Mouse (Mus musculus): ENCODE data around the gene Pigm. TPM values are rescaled to one million over a fixed set of nuclear protein-coding genes. Genes with fewer than 3 reads are reported as not detected.

Gene Pigm
- total and polyA plus RNA-seq, 3 experiments: 10.6 to 28.3 (median 19.2) TPM

- no peaks in the 10 kb centered on the region for H3K4me1 ChIP-seq (ENCODE audit: insufficient read depth, low read depth, low read length)
- TF ChIP-seq CTCF (IDR thresholded peaks at IDR 0.05; ENCODE audit: low read depth, low read length) (no peak), TAL1 (conservative IDR thresholded peaks at IDR 0.05; ENCODE audit: low read depth, low read length) (no peak), POLR2AphosphoS5 (IDR thresholded peaks at IDR 0.05; ENCODE audit: insufficient replicate concordance, low read depth, low read length) (no peak), GATA2 (IDR thresholded peaks at IDR 0.05; ENCODE audit: borderline replicate concordance, low read depth, low read length) (no peak), GATA1 (IDR thresholded peaks at IDR 0.05; ENCODE audit: borderline replicate concordance, low read length) (no peak)
- no peaks in the 10 kb centered on the region for H3K9me3 ChIP-seq (replicated peaks)
- no peak overlapping the region for H3K4me3 ChIP-seq (ENCODE audit: low read depth, low read length)
- no peak for ATAC-seq (ENCODE audit: extremely low read depth, insufficient number of reproducible peaks, low FRiP score, poor library complexity, severe bottlenecking)
- DNase-seq (ENCODE audit: low spot score): no peak
- H3K36me3 ChIP-seq (replicated peaks): no peaks in the 10 kb centered on the region
- no peaks in the 10 kb centered on the region; the same call in 1 of the 2 replicates for H3K27me3 ChIP-seq (ENCODE audit: insufficient read depth, low read length)
Observed at GRCm38 (mm10) chr1:172432587-172432955, 56.2 kb downstream of the Pigm start.

GRCm38 (mm10) chr1:172433012-172433850, 56.9 kb downstream of the Pigm start:
- no peak for ATAC-seq (ENCODE audit: extremely low read depth, insufficient number of reproducible peaks, low FRiP score, poor library complexity, severe bottlenecking)
- TF ChIP-seq TAL1 (conservative IDR thresholded peaks at IDR 0.05; ENCODE audit: low read depth, low read length) (no peak), GATA2 (IDR thresholded peaks at IDR 0.05; ENCODE audit: borderline replicate concordance, low read depth, low read length) (no peak), CTCF (IDR thresholded peaks at IDR 0.05; ENCODE audit: low read depth, low read length) (no peak), POLR2AphosphoS5 (IDR thresholded peaks at IDR 0.05; ENCODE audit: insufficient replicate concordance, low read depth, low read length) (no peak), GATA1 (IDR thresholded peaks at IDR 0.05; ENCODE audit: borderline replicate concordance, low read length) (no peak)
- H3K36me3 ChIP-seq (replicated peaks): no peaks in the 10 kb centered on the region
- H3K4me3 ChIP-seq (ENCODE audit: low read depth, low read length): no peak overlapping the region
- no peaks in the 10 kb centered on the region for H3K4me1 ChIP-seq (ENCODE audit: insufficient read depth, low read depth, low read length)
- H3K27me3 ChIP-seq (ENCODE audit: insufficient read depth, low read length): no peaks in the 10 kb centered on the region; the same call in 1 of the 2 replicates
- no peaks in the 10 kb centered on the region for H3K9me3 ChIP-seq (replicated peaks)
- no peak for DNase-seq (ENCODE audit: low spot score)

Other genes starting within 250 kb of the Pigm start
- gene Pex19, start 249.8 kb upstream of the Pigm start, total RNA-seq (2014; fragmentation: Nextera tagmentation): 47.6 and 55.4 TPM in 2 replicates
- 51.8 and 54.2 TPM in 2 replicates for gene Pex19, start 249.8 kb upstream of the Pigm start, total RNA-seq (2017)
- 12.5 and 24.9 TPM in 2 replicates for gene Pex19, start 249.8 kb upstream of the Pigm start, polyA plus RNA-seq (2012)
- 82.2 and 116 TPM in 2 replicates for gene Dcaf8, start 228.5 kb upstream of the Pigm start, total RNA-seq (2014; fragmentation: Nextera tagmentation)
- 120 and 124 TPM in 2 replicates for gene Dcaf8, start 228.5 kb upstream of the Pigm start, total RNA-seq (2017)
- gene Dcaf8, start 228.5 kb upstream of the Pigm start, polyA plus RNA-seq (2012): 47.8 and 60.1 TPM in 2 replicates
- gene Pea15a, start 169.7 kb upstream of the Pigm start, total RNA-seq (2014; fragmentation: Nextera tagmentation): 5.9 and 7.4 TPM in 2 replicates
- 9.4 and 10.4 TPM in 2 replicates for gene Pea15a, start 169.7 kb upstream of the Pigm start, total RNA-seq (2017)
- 3.2 and 4.0 TPM in 2 replicates for gene Pea15a, start 169.7 kb upstream of the Pigm start, polyA plus RNA-seq (2012)
- not detected in 2 replicates for gene Casq1, start 156.7 kb upstream of the Pigm start, total RNA-seq (2014; fragmentation: Nextera tagmentation)
- gene Casq1, start 156.7 kb upstream of the Pigm start, total RNA-seq (2017): 0.12 TPM in 1 of 2 replicates, not detected in the other
- gene Casq1, start 156.7 kb upstream of the Pigm start, polyA plus RNA-seq (2012): not detected in 2 replicates
- not detected in 2 replicates for gene Atp1a4, start 118.1 kb upstream of the Pigm start, total RNA-seq (2014; fragmentation: Nextera tagmentation)
- 0.05 TPM in 1 of 2 replicates, not detected in the other for gene Atp1a4, start 118.1 kb upstream of the Pigm start, total RNA-seq (2017)
- not detected in 2 replicates for gene Atp1a4, start 118.1 kb upstream of the Pigm start, polyA plus RNA-seq (2012)
- 19.9 and 33.3 TPM in 2 replicates for gene Igsf8, start 114.9 kb upstream of the Pigm start, total RNA-seq (2014; fragmentation: Nextera tagmentation)
- gene Igsf8, start 114.9 kb upstream of the Pigm start, total RNA-seq (2017): 13.1 and 14.8 TPM in 2 replicates
- gene Igsf8, start 114.9 kb upstream of the Pigm start, polyA plus RNA-seq (2012): 69.3 and 71.4 TPM in 2 replicates
- gene Atp1a2, start 78.5 kb upstream of the Pigm start, total RNA-seq (2014; fragmentation: Nextera tagmentation): not detected in 2 replicates
- gene Atp1a2, start 78.5 kb upstream of the Pigm start, total RNA-seq (2017): under 0.01 and 0.05 TPM in 2 replicates
- not detected in 2 replicates for gene Atp1a2, start 78.5 kb upstream of the Pigm start, polyA plus RNA-seq (2012)
- not detected in 2 replicates for gene Kcnj9, start 47.2 kb upstream of the Pigm start, total RNA-seq (2014; fragmentation: Nextera tagmentation)
- not detected in 2 replicates for gene Kcnj9, start 47.2 kb upstream of the Pigm start, total RNA-seq (2017)
- not detected in 2 replicates for gene Kcnj9, start 47.2 kb upstream of the Pigm start, polyA plus RNA-seq (2012)
- 1.1 TPM in 1 of 2 replicates, not detected in the other for gene Kcnj10, start 35.3 kb upstream of the Pigm start, total RNA-seq (2014; fragmentation: Nextera tagmentation)
- gene Kcnj10, start 35.3 kb upstream of the Pigm start, total RNA-seq (2017): under 0.01 and 0.11 TPM in 2 replicates
- not detected in 2 replicates for gene Kcnj10, start 35.3 kb upstream of the Pigm start, polyA plus RNA-seq (2012)
- not detected in 2 replicates for gene Slamf9, start 98.8 kb downstream of the Pigm start, total RNA-seq (2014; fragmentation: Nextera tagmentation)
- gene Slamf9, start 98.8 kb downstream of the Pigm start, total RNA-seq (2017): not detected in 2 replicates
- gene Slamf9, start 98.8 kb downstream of the Pigm start, polyA plus RNA-seq (2012): not detected in 2 replicates
- not detected in 2 replicates for gene Igsf9, start 105.2 kb downstream of the Pigm start, total RNA-seq (2014; fragmentation: Nextera tagmentation)
- gene Igsf9, start 105.2 kb downstream of the Pigm start, total RNA-seq (2017): 0.12 and 0.38 TPM in 2 replicates
- gene Igsf9, start 105.2 kb downstream of the Pigm start, polyA plus RNA-seq (2012): not detected in 2 replicates
- 1,068 and 1,186 TPM in 2 replicates for gene Tagln2, start 123.5 kb downstream of the Pigm start, total RNA-seq (2014; fragmentation: Nextera tagmentation)
- gene Tagln2, start 123.5 kb downstream of the Pigm start, total RNA-seq (2017): 618 and 679 TPM in 2 replicates
- 1,022 and 1,501 TPM in 2 replicates for gene Tagln2, start 123.5 kb downstream of the Pigm start, polyA plus RNA-seq (2012)
- gene Cfap45, start 144.3 kb downstream of the Pigm start, total RNA-seq (2014; fragmentation: Nextera tagmentation): 4.6 TPM in 1 of 2 replicates, not detected in the other
- gene Cfap45, start 144.3 kb downstream of the Pigm start, total RNA-seq (2017): 0.12 and 0.33 TPM in 2 replicates
- not detected in 2 replicates for gene Cfap45, start 144.3 kb downstream of the Pigm start, polyA plus RNA-seq (2012)
- not detected in 2 replicates for gene Vsig8, start 179.4 kb downstream of the Pigm start, total RNA-seq (2014; fragmentation: Nextera tagmentation)
- not detected in 2 replicates for gene Vsig8, start 179.4 kb downstream of the Pigm start, total RNA-seq (2017)
- not detected in 2 replicates for gene Vsig8, start 179.4 kb downstream of the Pigm start, polyA plus RNA-seq (2012)
- not detected in 2 replicates for gene Slamf8, start 214.0 kb downstream of the Pigm start, total RNA-seq (2014; fragmentation: Nextera tagmentation)
- gene Slamf8, start 214.0 kb downstream of the Pigm start, total RNA-seq (2017): 0.16 TPM in 1 of 2 replicates, not detected in the other
- not detected in 2 replicates for gene Slamf8, start 214.0 kb downstream of the Pigm start, polyA plus RNA-seq (2012)
- gene Fcrl6, start 226.0 kb downstream of the Pigm start, total RNA-seq (2014; fragmentation: Nextera tagmentation): not detected in 2 replicates
- gene Fcrl6, start 226.0 kb downstream of the Pigm start, total RNA-seq (2017): not detected in 2 replicates
- gene Fcrl6, start 226.0 kb downstream of the Pigm start, polyA plus RNA-seq (2012): not detected in 2 replicates